Mouse (Mus musculus) megakaryocyte, embryonic 14.5 days (primary cell): ENCODE results near the gene Nsg1.

Experiments used
- FLI1 ChIP-seq: IDR thresholded peaks from 2 replicates; pipeline ENCODE4 v1.6.1; 2012; ENCODE audit warnings: low read length, inconsistent platforms, mixed read lengths
- GATA1 ChIP-seq: IDR thresholded peaks from 3 replicates; pipeline ENCODE4 v1.6.1; 2012; ENCODE audit warnings: mixed read lengths, low read length, inconsistent platforms, borderline replicate concordance

DNA sequence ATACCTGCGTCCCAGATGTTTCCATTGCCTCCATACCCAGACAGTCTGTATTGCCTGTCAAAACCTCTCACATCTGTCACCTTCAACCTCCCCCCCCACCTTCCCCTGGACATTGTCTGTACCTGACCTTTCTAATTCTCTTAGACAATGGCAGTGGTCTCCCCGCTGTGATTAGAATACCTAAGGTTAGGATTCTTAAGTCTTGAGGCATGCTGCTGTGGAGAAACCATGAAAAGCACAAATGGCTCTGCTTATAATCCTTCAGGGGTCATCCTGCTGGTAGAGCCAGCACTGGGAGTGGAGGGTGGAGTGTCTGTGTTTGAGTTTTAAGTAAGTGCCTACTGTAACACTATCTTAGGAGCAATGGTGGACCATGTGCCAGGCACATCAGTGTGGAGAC is 56.8 kb downstream of the Nsg1 start:
- TF ChIP-seq GATA1 (no peak), FLI1 (no peak)
